Mouse (Mus musculus): Measurements from ENCODE around the gene Luc7l2. TPM values are rescaled to one million over a fixed set of nuclear protein-coding genes. Genes with fewer than 3 reads are reported as not detected.

Luc7l2 gene
- total and polyA plus RNA-seq, 2 experiments from 2014 or later = 23.4 to 41.0 TPM

GRCm38 (mm10) chr6:38642593-38642992, 91.5 kb downstream of the Luc7l2 start:
- H3K4me2 ChIP-seq (ENCODE audit: low read depth, low read length) = no peak overlapping the region
- peaks cover 4% of the 10 kb centered on the region for H3K4me1 ChIP-seq (ENCODE audit: control insufficient read depth, insufficient read depth)
- H3K4me3 ChIP-seq (ENCODE audit: low read depth, low read length) = no peak overlapping the region
- no peak overlapping the region for H3K9ac ChIP-seq (replicated peaks; ENCODE audit: low read depth, low read length)
- no peak for DNase-seq (ENCODE audit: low spot score)
- no peak overlapping the region for H3K27ac ChIP-seq (ENCODE audit: low read depth)
- H3K9me3 ChIP-seq (replicated peaks; ENCODE audit: control insufficient read depth, low read length) = no peaks in the 10 kb centered on the region
- TF ChIP-seq CTCF (IDR thresholded peaks at IDR 0.05; ENCODE audit: low read depth) (no peak), EP300 (IDR thresholded peaks at IDR 0.05; ENCODE audit: low read depth) (no peak)
- ATAC-seq (ENCODE audit: insufficient read depth, low read depth) = peak; percentile 36; the same call in 1 of the 2 replicates
- peaks cover 42% of the 10 kb centered on the region for H3K27me3 ChIP-seq (ENCODE audit: control insufficient read depth, insufficient read depth, low read length)
- H3K36me3 ChIP-seq (replicated peaks; ENCODE audit: control insufficient read depth, insufficient read depth, low read length) = no peaks in the 10 kb centered on the region
- WGBS = 37% methylated on average over 5 of the region's 5 CpGs

GRCm38 (mm10) chr6:38643039-38643438, 91.9 kb downstream of the Luc7l2 start:
- 68% methylated on average over 3 of the region's 3 CpGs for WGBS

GRCm38 (mm10) chr6:38649545-38649944, 98.4 kb downstream of the Luc7l2 start:
- Histone ChIP-seq H3K27ac (ENCODE audit: low read depth) (no peak overlapping the region), H3K9ac (replicated peaks; ENCODE audit: low read depth, low read length) (no peak overlapping the region), H3K4me3 (ENCODE audit: low read depth, low read length) (no peak overlapping the region), H3K27me3 (ENCODE audit: control insufficient read depth, insufficient read depth, low read length) (no peaks in the 10 kb centered on the region), H3K4me1 (ENCODE audit: control insufficient read depth, insufficient read depth) (no peaks in the 10 kb centered on the region), H3K4me2 (ENCODE audit: low read depth, low read length) (no peak overlapping the region), H3K36me3 (replicated peaks; ENCODE audit: control insufficient read depth, insufficient read depth, low read length) (no peaks in the 10 kb centered on the region), H3K9me3 (replicated peaks; ENCODE audit: control insufficient read depth, low read length) (no peaks in the 10 kb centered on the region)
- no peak for TF ChIP-seq EP300 (IDR thresholded peaks at IDR 0.05; ENCODE audit: low read depth)
- TF ChIP-seq CTCF (IDR thresholded peaks at IDR 0.05; ENCODE audit: low read depth) = no peak
- ATAC-seq (ENCODE audit: insufficient read depth, low read depth) = no peak
- DNase-seq (ENCODE audit: low spot score) = no peak
- WGBS = 68% methylated on average over 3 of the region's 3 CpGs

More at GRCm38 (mm10) chr6:38643039-38643438, 91.9 kb downstream of the Luc7l2 start:
- ATAC-seq (ENCODE audit: insufficient read depth, low read depth) = no peak
- Histone ChIP-seq H3K9me3 (replicated peaks; ENCODE audit: control insufficient read depth, low read length) (no peaks in the 10 kb centered on the region), H3K36me3 (replicated peaks; ENCODE audit: control insufficient read depth, insufficient read depth, low read length) (no peaks in the 10 kb centered on the region), H3K4me1 (ENCODE audit: control insufficient read depth, insufficient read depth) (peaks cover 4% of the 10 kb centered on the region), H3K27ac (ENCODE audit: low read depth) (no peak overlapping the region), H3K4me2 (ENCODE audit: low read depth, low read length) (no peak overlapping the region), H3K27me3 (ENCODE audit: control insufficient read depth, insufficient read depth, low read length) (peaks cover 37% of the 10 kb centered on the region), H3K9ac (replicated peaks; ENCODE audit: low read depth, low read length) (no peak overlapping the region), H3K4me3 (ENCODE audit: low read depth, low read length) (no peak overlapping the region)
- no peak for TF ChIP-seq CTCF (IDR thresholded peaks at IDR 0.05; ENCODE audit: low read depth)
- no peak for TF ChIP-seq EP300 (IDR thresholded peaks at IDR 0.05; ENCODE audit: low read depth)
- DNase-seq (ENCODE audit: low spot score) = no peak

GRCm38 (mm10) chr6:38650263-38650937, 99.3 kb downstream of the Luc7l2 start:
- ATAC-seq (ENCODE audit: insufficient read depth, low read depth) (peak; percentile 72; the same call in 1 of the 2 replicates), DNase-seq (ENCODE audit: low spot score) (peak; percentile 58)
- Histone ChIP-seq H3K27me3 (ENCODE audit: control insufficient read depth, insufficient read depth, low read length) (no peaks in the 10 kb centered on the region), H3K36me3 (replicated peaks; ENCODE audit: control insufficient read depth, insufficient read depth, low read length) (no peaks in the 10 kb centered on the region), H3K9me3 (replicated peaks; ENCODE audit: control insufficient read depth, low read length) (no peaks in the 10 kb centered on the region), H3K4me2 (ENCODE audit: low read depth, low read length) (no peak overlapping the region), H3K27ac (ENCODE audit: low read depth) (no peak overlapping the region), H3K4me1 (ENCODE audit: control insufficient read depth, insufficient read depth) (no peaks in the 10 kb centered on the region), H3K4me3 (ENCODE audit: low read depth, low read length) (no peak overlapping the region), H3K9ac (replicated peaks; ENCODE audit: low read depth, low read length) (no peak overlapping the region)
- no peak for TF ChIP-seq EP300 (IDR thresholded peaks at IDR 0.05; ENCODE audit: low read depth)
- TF ChIP-seq CTCF (IDR thresholded peaks at IDR 0.05; ENCODE audit: low read depth) = peak; percentile 96
- WGBS = 33% methylated on average over 14 of the region's 14 CpGs

Small RNA genes lying within 50 kb of the gene (microRNA-seq; reads per million reads assigned to microRNA genes)
- not detected for gene Mir7670

Other genes starting within 250 kb of the Luc7l2 start
- 19.2 and 28.9 TPM in 2 replicates for gene Zc3hav1, start 196.7 kb upstream of the Luc7l2 start, total RNA-seq (2014; rRNA removed; ENCODE audit: low replicate concordance)
- 8.2 and 9.1 TPM in 2 replicates for gene Zc3hav1, start 196.7 kb upstream of the Luc7l2 start, polyA plus RNA-seq (2015; fragmentation: Nextera tagmentation; extraction: Ambion mirVana)
- gene Ttc26, start 169.9 kb upstream of the Luc7l2 start, total RNA-seq (2014; rRNA removed; ENCODE audit: low replicate concordance) = 1.5 and 2.3 TPM in 2 replicates
- 1.00 and 1.0 TPM in 2 replicates for gene Ttc26, start 169.9 kb upstream of the Luc7l2 start, polyA plus RNA-seq (2015; fragmentation: Nextera tagmentation; extraction: Ambion mirVana)
- gene Ubn2, start 117.4 kb upstream of the Luc7l2 start, total RNA-seq (2014; rRNA removed; ENCODE audit: low replicate concordance) = 14.6 and 16.5 TPM in 2 replicates
- gene Ubn2, start 117.4 kb upstream of the Luc7l2 start, polyA plus RNA-seq (2015; fragmentation: Nextera tagmentation; extraction: Ambion mirVana) = 4.8 and 4.9 TPM in 2 replicates
- gene Fmc1, start 17.8 kb upstream of the Luc7l2 start, total RNA-seq (2014; rRNA removed; ENCODE audit: low replicate concordance) = 119 and 185 TPM in 2 replicates
- gene Fmc1, start 17.8 kb upstream of the Luc7l2 start, polyA plus RNA-seq (2015; fragmentation: Nextera tagmentation; extraction: Ambion mirVana) = 453 and 460 TPM in 2 replicates
- gene Klrg2, start 85.9 kb downstream of the Luc7l2 start, total RNA-seq (2014; rRNA removed; ENCODE audit: low replicate concordance) = 0.04 and 1.7 TPM in 2 replicates
- 0.20 and 0.25 TPM in 2 replicates for gene Klrg2, start 85.9 kb downstream of the Luc7l2 start, polyA plus RNA-seq (2015; fragmentation: Nextera tagmentation; extraction: Ambion mirVana)
- 3.4 and 3.9 TPM in 2 replicates for gene Clec2l, start 111.7 kb downstream of the Luc7l2 start, total RNA-seq (2014; rRNA removed; ENCODE audit: low replicate concordance)
- gene Clec2l, start 111.7 kb downstream of the Luc7l2 start, polyA plus RNA-seq (2015; fragmentation: Nextera tagmentation; extraction: Ambion mirVana) = 1.0 and 1.2 TPM in 2 replicates

Measured in heart, postnatal 0 days (tissue).